Mouse (Mus musculus): Measurements from ENCODE around the gene Syn2.

DNA sequence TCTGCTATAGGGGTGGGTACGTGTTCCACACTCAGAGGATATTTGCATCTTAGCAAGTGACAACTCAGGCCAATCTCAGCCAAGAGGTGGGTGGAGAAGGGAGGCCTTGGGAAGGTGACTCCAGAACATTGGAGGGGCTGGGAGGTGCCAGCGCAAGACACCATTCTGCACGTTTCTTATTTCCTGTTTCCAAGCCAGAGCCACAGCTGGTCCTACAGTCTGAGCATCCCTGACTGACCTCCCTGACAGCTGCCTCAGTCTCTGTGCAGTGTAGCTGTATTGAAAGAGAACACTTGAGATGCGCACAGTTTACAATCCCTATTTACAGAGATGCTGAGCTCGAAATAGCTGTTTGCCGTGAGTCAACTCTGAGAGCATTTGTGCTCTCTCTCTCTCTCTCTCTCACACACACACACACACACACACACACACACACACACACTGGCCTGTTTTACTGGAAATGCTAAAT lies 187.2 kb downstream of the Syn2 start:
- TF ChIP-seq GATA1 (IDR thresholded peaks at IDR 0.05; ENCODE audit: borderline replicate concordance, low read length): no peak
- TF ChIP-seq FLI1 (IDR thresholded peaks at IDR 0.05; ENCODE audit: low read length): no peak

Data from megakaryocyte, embryonic 14.5 days (primary cell).